Mouse (Mus musculus) T-helper 2 cell (primary cell): ENCODE data around the gene Map3k4.
"Not testable (repeated sequence)": the region's sequence is repeated elsewhere in the genome, so short reads cannot be mapped to it uniquely, and the experiment has no call there.

Experiments used
- in situ Hi-C: fragments of 300-600 bp; cut with MboI, MseI; formaldehyde crosslinking; loops from one replicate; pipeline ENCODE4 v1.15.1; 2025; ENCODE audit warnings: high pct_unique_total_duplicates

Map3k4 gene

GRCm38 (mm10) chr17:12307251-12308135, 11.1 kb downstream of the Map3k4 start:
- in situ Hi-C loops: no loop called here

GRCm38 (mm10) chr17:12304658-12305057, 13.9 kb downstream of the Map3k4 start:
- in situ Hi-C loops: no loop called here

- in situ Hi-C loops: no loop called here
These were observed 17.5 kb downstream of the Map3k4 start for GRCm38 (mm10) chr17:12300896-12301706.

GRCm38 (mm10) chr17:12300127-12300675, 18.4 kb downstream of the Map3k4 start:
- in situ Hi-C loops: no loop called here

GRCm38 (mm10) chr17:12299371-12299770, 19.2 kb downstream of the Map3k4 start:
- in situ Hi-C loops: no loop called here

- in situ Hi-C loops: no loop called here
These were observed 20.6 kb downstream of the Map3k4 start for GRCm38 (mm10) chr17:12297978-12298377.

GRCm38 (mm10) chr17:12297292-12297691, 21.3 kb downstream of the Map3k4 start:
- in situ Hi-C loops: no loop called here

DNA sequence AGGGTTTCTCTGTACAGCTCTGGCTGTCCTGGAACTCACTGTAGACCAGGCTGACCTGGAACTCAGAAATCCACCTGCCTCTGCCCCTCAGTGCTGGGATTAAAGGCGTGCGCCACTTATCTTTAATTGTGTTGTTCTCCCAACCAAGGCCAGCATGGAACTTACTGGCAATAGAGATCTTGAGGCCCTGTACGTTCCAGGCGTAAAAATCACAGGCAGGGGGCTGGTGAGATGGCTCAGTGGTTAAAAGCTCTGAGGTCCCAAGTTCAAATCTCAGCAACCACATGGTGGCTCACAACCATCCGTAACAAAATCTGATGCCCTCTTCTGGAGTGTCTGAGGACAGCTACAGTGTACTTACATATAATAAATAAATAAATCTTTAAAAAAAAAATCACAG, 22.7 kb downstream of the Map3k4 start:
- in situ Hi-C loops: not testable (repeated sequence)

DNA sequence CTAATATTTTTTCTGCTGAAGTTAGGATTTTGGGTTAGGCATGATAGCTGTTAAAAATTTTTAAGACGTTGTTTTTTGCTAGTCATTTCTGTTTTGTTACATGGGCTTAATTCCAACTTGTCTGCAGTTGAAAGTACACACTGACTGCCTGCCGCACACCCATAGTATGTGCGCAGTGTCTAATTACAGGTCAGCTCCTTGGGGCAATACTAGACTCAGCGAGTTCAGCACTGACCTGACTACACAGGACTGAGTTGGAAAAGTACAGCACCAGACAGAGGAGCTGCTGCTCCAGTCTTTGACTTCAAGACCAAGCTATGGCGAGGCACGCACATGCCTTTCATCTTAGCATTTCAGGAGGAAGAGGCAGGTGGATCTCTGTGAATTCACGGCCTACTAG, 24.2 kb downstream of the Map3k4 start:
- in situ Hi-C loops: no loop called here

- in situ Hi-C loops: no loop called here
These were observed 25.0 kb downstream of the Map3k4 start for GRCm38 (mm10) chr17:12293571-12293970.

GRCm38 (mm10) chr17:12292877-12293276, 25.7 kb downstream of the Map3k4 start:
- in situ Hi-C loops: no loop called here

DNA sequence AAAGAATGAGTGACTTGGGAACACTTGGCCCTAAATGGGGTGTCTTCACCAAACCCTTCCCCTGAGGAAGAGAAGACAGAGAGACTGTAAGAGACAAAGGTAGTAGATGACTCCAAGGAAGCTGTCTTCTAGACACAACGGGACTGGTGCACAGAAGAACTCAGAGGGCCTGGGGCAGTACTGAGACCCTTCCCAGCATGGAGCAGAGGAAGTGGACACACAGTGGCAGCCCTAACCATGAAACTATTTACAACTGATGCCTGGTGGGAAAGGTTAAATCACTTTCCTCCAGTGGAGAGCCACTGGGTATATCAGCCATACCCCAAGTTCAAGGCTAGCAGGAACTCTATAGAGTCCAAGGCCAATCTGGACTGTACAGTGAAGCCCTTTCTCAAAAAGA, 26.2 kb downstream of the Map3k4 start:
- in situ Hi-C loops: no loop called here

DNA sequence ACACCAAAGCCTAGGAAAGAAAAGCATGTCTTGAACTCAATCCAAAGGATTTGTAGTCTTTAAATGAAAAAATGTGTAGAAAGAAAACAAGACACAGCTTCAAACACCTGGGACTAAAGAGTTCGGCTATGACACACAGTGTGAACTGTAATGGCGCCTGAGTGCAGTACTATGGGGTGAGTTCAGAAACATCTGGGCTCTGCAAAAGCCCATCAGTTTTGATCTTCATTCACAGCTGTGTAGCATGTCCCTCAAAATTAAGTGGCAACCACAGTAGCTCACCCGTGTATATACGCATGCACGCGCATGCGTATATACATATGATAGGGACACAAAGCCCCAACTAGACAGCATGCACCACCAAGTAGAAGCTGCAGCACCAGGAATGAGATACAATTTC, 27.4 kb downstream of the Map3k4 start:
- in situ Hi-C loops: no loop called here

GRCm38 (mm10) chr17:12290735-12291134, 27.9 kb downstream of the Map3k4 start:
- in situ Hi-C loops: no loop called here

GRCm38 (mm10) chr17:12289836-12290235, 28.8 kb downstream of the Map3k4 start:
- in situ Hi-C loops: not testable (repeated sequence)

DNA sequence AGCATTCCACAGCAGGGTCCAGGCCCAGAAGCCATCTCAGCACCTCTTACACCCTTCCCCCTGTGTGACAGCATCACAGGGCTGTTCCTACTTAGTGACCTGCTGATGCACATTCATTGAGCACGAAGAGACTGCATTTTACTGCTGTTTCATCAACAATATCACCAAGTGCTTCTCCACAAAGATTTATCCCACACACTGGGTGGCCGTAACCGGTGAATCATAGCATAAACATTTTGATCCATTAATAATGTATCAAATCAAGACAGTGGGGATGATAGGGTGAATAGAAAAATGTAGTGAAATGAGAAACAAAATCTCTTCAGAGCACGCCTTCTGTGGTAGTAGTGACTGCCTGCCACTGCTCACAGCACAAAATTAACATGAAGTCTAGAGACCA, 29.7 kb downstream of the Map3k4 start:
- in situ Hi-C loops: no loop called here

DNA sequence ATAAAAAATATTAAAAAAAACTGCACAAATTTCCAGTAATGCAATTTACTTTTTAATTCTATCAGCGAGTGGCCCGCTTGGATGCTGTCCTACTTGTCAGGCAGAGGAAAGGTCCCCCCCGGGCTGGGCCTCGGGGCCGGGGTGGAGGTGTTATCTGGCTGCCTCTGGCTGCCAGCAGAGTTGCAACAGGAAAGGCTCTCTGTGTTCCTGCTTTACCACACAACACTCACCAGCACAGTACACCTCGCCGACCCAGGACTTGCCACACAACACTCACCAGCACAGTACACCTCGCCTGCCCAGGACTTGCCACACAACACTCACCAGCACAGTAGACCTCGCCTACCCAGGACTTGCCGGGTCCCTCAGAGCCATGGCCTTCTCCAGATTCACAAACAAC, 38.8 kb downstream of the Map3k4 start:
- in situ Hi-C loops: loop anchor here (10.0 kb wide), 1 partner anchor 85 kb away; no protein-coding TSS in a partner anchor

DNA sequence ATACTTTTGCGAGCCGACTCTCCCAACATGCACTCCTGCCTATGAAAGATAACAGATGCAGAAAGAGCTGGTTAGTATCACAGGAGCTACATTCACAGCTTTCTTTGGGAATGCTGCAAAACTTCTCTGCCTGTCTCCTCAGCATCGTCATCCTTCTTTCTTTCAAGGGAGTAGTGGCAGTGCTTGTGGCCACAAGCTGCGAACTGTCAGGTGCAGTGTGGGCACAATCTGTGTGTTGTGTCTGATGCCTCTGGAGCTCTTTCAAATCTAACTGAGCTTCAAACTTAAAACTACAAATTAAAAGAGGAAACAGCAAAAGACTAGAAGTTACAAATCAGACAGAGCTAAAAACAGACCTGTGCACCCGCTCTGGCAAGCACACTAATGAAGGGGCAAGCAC, 40.5 kb downstream of the Map3k4 start:
- in situ Hi-C loops: loop anchor here (10.0 kb wide), 1 partner anchor 87 kb away; no protein-coding TSS in a partner anchor

GRCm38 (mm10) chr17:12277297-12277696, 41.3 kb downstream of the Map3k4 start:
- in situ Hi-C loops: loop anchor here (10.0 kb wide), 1 partner anchor 88 kb away; no protein-coding TSS in a partner anchor

DNA sequence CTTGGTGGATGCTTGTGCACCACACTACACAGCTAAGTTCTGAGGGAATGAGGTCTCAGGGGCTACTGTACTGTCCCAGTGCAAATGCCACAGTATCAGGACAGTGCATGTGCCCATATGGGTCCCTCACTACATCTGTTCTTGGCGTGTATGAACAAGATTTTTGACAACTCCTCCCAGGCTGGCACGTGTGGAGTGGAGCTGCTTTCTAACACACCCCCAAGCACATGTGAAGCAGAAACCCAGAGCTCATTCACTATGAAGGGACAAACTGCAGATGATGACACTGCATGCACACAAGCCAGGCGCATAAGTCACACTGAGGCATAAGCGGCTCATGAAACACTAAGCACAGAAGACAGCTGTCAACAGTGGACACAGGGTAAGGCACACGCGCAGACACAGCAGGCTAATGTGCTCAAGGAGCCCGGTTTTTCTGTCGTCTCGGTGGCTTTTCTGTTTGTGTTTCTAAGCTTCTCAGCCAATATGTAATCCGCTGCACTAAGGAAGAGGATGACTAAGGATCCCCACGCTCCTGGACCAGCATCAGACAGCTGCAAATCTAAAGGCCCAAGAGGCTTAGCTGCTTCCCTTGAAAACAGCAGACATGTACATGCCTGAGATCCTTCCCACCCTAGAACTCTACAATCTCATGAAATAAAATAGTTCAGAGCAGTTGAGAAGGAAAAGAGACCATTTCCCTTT, 41.9 kb downstream of the Map3k4 start:
- in situ Hi-C loops: loop anchor here (10.0 kb wide), 1 partner anchor 88 kb away; no protein-coding TSS in a partner anchor

DNA sequence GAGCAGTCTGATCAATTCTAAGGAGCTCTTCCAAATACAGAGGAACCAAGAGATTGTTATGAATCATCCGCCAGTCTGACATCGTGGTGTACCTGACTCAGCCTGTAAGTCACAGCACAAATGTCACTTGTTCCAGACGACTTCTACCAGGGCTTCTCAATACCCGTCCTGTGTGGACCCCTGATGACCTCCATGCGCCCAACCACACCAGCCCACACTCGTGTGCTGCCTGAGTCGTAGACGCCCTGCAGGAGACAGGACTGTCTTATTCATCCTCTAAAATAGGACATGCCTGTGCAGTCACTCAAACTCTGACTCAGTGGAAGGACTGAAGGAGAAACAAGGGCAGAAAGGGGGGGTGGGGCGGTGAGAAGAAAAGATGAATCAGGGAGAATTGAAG, 42.8 kb downstream of the Map3k4 start:
- in situ Hi-C loops: loop anchor here (10.0 kb wide), 1 partner anchor 89 kb away; no protein-coding TSS in a partner anchor
